Mouse (Mus musculus): ENCODE measurements around the gene Fcrl5. TPM values are rescaled to one million over a fixed set of nuclear protein-coding genes. Genes with fewer than 3 reads are reported as not detected.
"Not testable (repeated sequence)": the region's sequence is repeated elsewhere in the genome, so short reads cannot be mapped to it uniquely, and the experiment has no call there.

Fcrl5 gene
- total and polyA plus RNA-seq, 3 experiments: 0.14 TPM; not detected in 1

GRCm38 (mm10) chr3:87443968-87444367, 8.4 kb downstream of the Fcrl5 start:
- intact Hi-C loops (cut with DNase I): no loop called here
- no peak for DNase-seq

GRCm38 (mm10) chr3:87465454-87465853, 29.9 kb downstream of the Fcrl5 start:
- 67% methylated on average over 3 of the region's 3 CpGs for WGBS
- no peak overlapping the region for H3K4me3 ChIP-seq
- TF ChIP-seq EP300 (IDR thresholded peaks at IDR 0.05; ENCODE audit: insufficient read depth, low read depth, low read length) (no peak), CTCF (IDR thresholded peaks at IDR 0.05) (no peak), POLR2A (IDR thresholded peaks at IDR 0.05; ENCODE audit: insufficient read depth, low read depth, low read length) (no peak)
- H3K79me2 ChIP-seq (replicated peaks; ENCODE audit: control insufficient read depth, insufficient read depth, low read length): no peaks in the 10 kb centered on the region
- no peak overlapping the region for H3K9ac ChIP-seq (ENCODE audit: low read depth, low read length)
- H3K27me3 ChIP-seq (ENCODE audit: control insufficient read depth, insufficient read depth, low read length): no peaks in the 10 kb centered on the region
- no peaks in the 10 kb centered on the region for H3K4me1 ChIP-seq (ENCODE audit: control insufficient read depth, insufficient read depth, low read length)
- intact Hi-C loops (cut with DNase I): no loop called here
- DNase-seq: no peak
- no peak overlapping the region for H3K27ac ChIP-seq
- no peaks in the 10 kb centered on the region for H3K36me3 ChIP-seq (ENCODE audit: control insufficient read depth, insufficient read depth, low read length)

More at GRCm38 (mm10) chr3:87443968-87444367, 8.4 kb downstream of the Fcrl5 start:
- Histone ChIP-seq H3K4me3 (no peak overlapping the region), H3K36me3 (ENCODE audit: control insufficient read depth, insufficient read depth, low read length) (no peaks in the 10 kb centered on the region), H3K27me3 (ENCODE audit: control insufficient read depth, insufficient read depth, low read length) (no peaks in the 10 kb centered on the region), H3K9ac (ENCODE audit: low read depth, low read length) (no peak overlapping the region), H3K79me2 (replicated peaks; ENCODE audit: control insufficient read depth, insufficient read depth, low read length) (no peaks in the 10 kb centered on the region), H3K27ac (no peak overlapping the region), H3K4me1 (ENCODE audit: control insufficient read depth, insufficient read depth, low read length) (no peaks in the 10 kb centered on the region)
- TF ChIP-seq POLR2A (IDR thresholded peaks at IDR 0.05; ENCODE audit: insufficient read depth, low read depth, low read length) (no peak), EP300 (IDR thresholded peaks at IDR 0.05; ENCODE audit: insufficient read depth, low read depth, low read length) (no peak), CTCF (IDR thresholded peaks at IDR 0.05) (no peak)
- WGBS: 62% methylated on average over 6 of the region's 6 CpGs

GRCm38 (mm10) chr3:87467011-87467410, 31.4 kb downstream of the Fcrl5 start:
- TF ChIP-seq EP300 (IDR thresholded peaks at IDR 0.05; ENCODE audit: insufficient read depth, low read depth, low read length): no peak
- TF ChIP-seq POLR2A (IDR thresholded peaks at IDR 0.05; ENCODE audit: insufficient read depth, low read depth, low read length): no peak
- TF ChIP-seq CTCF (IDR thresholded peaks at IDR 0.05): no peak
- no peak overlapping the region for H3K9ac ChIP-seq (ENCODE audit: low read depth, low read length)
- 65% methylated on average over 6 of the region's 6 CpGs for WGBS
- H3K27me3 ChIP-seq (ENCODE audit: control insufficient read depth, insufficient read depth, low read length): no peaks in the 10 kb centered on the region
- DNase-seq: no peak
- no peaks in the 10 kb centered on the region for H3K4me1 ChIP-seq (ENCODE audit: control insufficient read depth, insufficient read depth, low read length)
- H3K79me2 ChIP-seq (replicated peaks; ENCODE audit: control insufficient read depth, insufficient read depth, low read length): no peaks in the 10 kb centered on the region
- no peak overlapping the region for H3K4me3 ChIP-seq
- H3K36me3 ChIP-seq (ENCODE audit: control insufficient read depth, insufficient read depth, low read length): no peaks in the 10 kb centered on the region
- intact Hi-C loops (cut with DNase I): no loop called here
- no peak overlapping the region for H3K27ac ChIP-seq

DNA sequence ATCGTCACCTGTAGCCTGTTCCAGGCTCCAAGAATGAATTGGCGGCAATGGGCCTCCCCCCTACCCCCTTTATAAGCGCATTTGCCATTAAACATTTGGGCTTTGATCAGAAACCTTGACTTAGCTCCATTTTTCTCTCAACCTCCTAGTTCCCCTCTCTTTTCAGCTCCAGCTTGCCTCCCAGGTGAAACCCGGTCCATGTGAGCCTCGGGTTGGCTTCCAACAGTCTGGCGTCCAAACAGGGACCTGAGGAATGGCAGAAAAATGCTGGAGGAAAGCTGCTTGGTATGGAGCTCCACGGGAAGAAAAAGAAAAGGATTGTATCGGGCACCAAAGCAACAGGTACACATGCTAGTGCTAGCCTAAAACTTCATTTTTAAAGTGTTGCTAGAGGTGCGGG, 31.8 kb downstream of the Fcrl5 start:
- H3K36me3 ChIP-seq (ENCODE audit: control insufficient read depth, insufficient read depth, low read length): no peaks in the 10 kb centered on the region
- H3K4me1 ChIP-seq (ENCODE audit: control insufficient read depth, insufficient read depth, low read length): no peaks in the 10 kb centered on the region
- intact Hi-C loops (cut with DNase I): no loop called here
- TF ChIP-seq CTCF (IDR thresholded peaks at IDR 0.05) (no peak), POLR2A (IDR thresholded peaks at IDR 0.05; ENCODE audit: insufficient read depth, low read depth, low read length) (no peak), EP300 (IDR thresholded peaks at IDR 0.05; ENCODE audit: insufficient read depth, low read depth, low read length) (no peak)
- DNase-seq: no peak
- WGBS: 86% methylated on average over 9 of the region's 9 CpGs
- no peak overlapping the region for H3K27ac ChIP-seq
- H3K79me2 ChIP-seq (replicated peaks; ENCODE audit: control insufficient read depth, insufficient read depth, low read length): no peaks in the 10 kb centered on the region
- no peak overlapping the region for H3K4me3 ChIP-seq
- no peak overlapping the region for H3K9ac ChIP-seq (ENCODE audit: low read depth, low read length)
- no peaks in the 10 kb centered on the region for H3K27me3 ChIP-seq (ENCODE audit: control insufficient read depth, insufficient read depth, low read length)

- intact Hi-C loops (cut with DNase I); H3K36me3 ChIP-seq (ENCODE audit: control insufficient read depth, insufficient read depth, low read length); DNase-seq; H3K4me3 ChIP-seq; H3K27me3 ChIP-seq (ENCODE audit: control insufficient read depth, insufficient read depth, low read length); H3K79me2 ChIP-seq (replicated peaks; ENCODE audit: control insufficient read depth, insufficient read depth, low read length); H3K9ac ChIP-seq (ENCODE audit: low read depth, low read length); H3K4me1 ChIP-seq (ENCODE audit: control insufficient read depth, insufficient read depth, low read length); H3K27ac ChIP-seq: not testable (repeated sequence)
- 78% methylated on average over 3 of the region's 3 CpGs for WGBS
Observed at GRCm38 (mm10) chr3:87477948-87478347, 42.4 kb downstream of the Fcrl5 start.

DNA sequence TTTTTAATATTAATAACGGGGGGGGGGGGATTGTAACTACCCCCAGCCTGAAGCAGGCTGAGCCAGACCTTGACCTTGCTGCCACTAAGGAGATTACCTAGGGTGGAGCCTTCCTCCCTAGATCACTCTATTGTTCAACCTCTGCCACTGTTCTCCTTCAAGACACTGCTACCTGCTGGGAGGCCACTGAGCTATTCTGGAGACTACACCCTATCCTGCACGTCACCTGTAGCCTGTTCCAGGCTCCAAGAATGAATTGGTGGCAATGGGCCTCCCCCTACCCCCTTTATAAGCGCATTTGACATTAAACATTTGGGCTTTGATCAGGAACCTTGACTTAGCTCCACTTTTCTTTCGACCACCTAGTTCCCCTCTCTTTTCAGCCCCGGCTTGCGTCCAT, 43.0 kb downstream of the Fcrl5 start:
- H3K36me3 ChIP-seq (ENCODE audit: control insufficient read depth, insufficient read depth, low read length); H3K4me1 ChIP-seq (ENCODE audit: control insufficient read depth, insufficient read depth, low read length); H3K9ac ChIP-seq (ENCODE audit: low read depth, low read length); H3K27me3 ChIP-seq (ENCODE audit: control insufficient read depth, insufficient read depth, low read length); H3K79me2 ChIP-seq (replicated peaks; ENCODE audit: control insufficient read depth, insufficient read depth, low read length); H3K4me3 ChIP-seq; DNase-seq; intact Hi-C loops (cut with DNase I); H3K27ac ChIP-seq: not testable (repeated sequence)
- WGBS: 71% methylated on average over 6 of the region's 6 CpGs

DNA sequence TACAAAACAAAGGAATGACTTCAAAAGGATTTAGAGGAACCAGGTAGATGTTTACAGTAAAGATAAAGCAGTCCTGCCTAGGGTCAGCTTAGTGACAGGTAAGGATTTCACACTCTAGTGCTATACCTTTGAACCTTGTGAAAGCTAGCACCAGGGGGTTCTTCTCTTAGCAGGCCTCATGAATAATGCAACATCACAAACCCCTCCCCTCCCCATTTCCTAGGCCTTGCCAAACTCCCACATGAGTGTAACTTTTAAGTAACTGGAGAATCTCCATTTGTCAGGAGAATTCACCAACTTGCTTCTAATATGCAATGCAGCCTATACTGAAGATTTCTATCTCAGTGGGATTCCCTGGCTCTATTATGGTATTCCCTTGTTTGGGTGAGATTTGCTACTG, 43.7 kb downstream of the Fcrl5 start:
- not testable (repeated sequence) for DNase-seq; H3K27me3 ChIP-seq (ENCODE audit: control insufficient read depth, insufficient read depth, low read length); H3K4me1 ChIP-seq (ENCODE audit: control insufficient read depth, insufficient read depth, low read length)

More for the DNA sequence above, 43.7 kb downstream of the Fcrl5 start:
- H3K9ac ChIP-seq (ENCODE audit: low read depth, low read length); H3K27ac ChIP-seq; H3K79me2 ChIP-seq (replicated peaks; ENCODE audit: control insufficient read depth, insufficient read depth, low read length); intact Hi-C loops (cut with DNase I); H3K36me3 ChIP-seq (ENCODE audit: control insufficient read depth, insufficient read depth, low read length); H3K4me3 ChIP-seq: not testable (repeated sequence)

All from heart, adult 2 months (tissue).